Mouse (Mus musculus) erythroblast, embryonic 14.5 days (primary cell): Measurements from ENCODE around the gene Banf2.

Experiments used
- GATA1 ChIP-seq: IDR thresholded peaks from 2 replicates; pipeline ENCODE4 v1.6.1; 2012; ENCODE audit warnings: low read length, inconsistent platforms, mixed read lengths
- TAL1 ChIP-seq: IDR thresholded peaks from 3 replicates; pipeline ENCODE4 v1.6.1; 2012; ENCODE audit warnings: low read length, inconsistent platforms, mixed read lengths

- TF ChIP-seq GATA1 (no peak), TAL1 (no peak)
Measured at GRCm38 (mm10) chr2:144050146-144050680, 17.4 kb downstream of the Banf2 start.
